Mouse (Mus musculus): ENCODE data around the gene Mark4.

- TF ChIP-seq POLR2A (IDR thresholded peaks at IDR 0.05; ENCODE audit: borderline replicate concordance, extremely low read depth, low read depth, low read length) (no peak), CTCF (IDR thresholded peaks at IDR 0.05; ENCODE audit: insufficient read depth, low read length) (no peak)
These were observed 64.1 kb downstream of the Mark4 start for GRCm38 (mm10) chr7:19394484-19394883.
